Mouse (Mus musculus) liver, embryonic 11.5 days (tissue): ENCODE data around the gene Cope. TPM values are rescaled to one million over a fixed set of nuclear protein-coding genes. Genes with fewer than 3 reads are reported as not detected.

Experiments used
- ATAC-seq: fragments of 200-750 bp; cut with Nextera tagmentation; replicated peaks from 2 replicates; pipeline ENCODE4 v1.8.0; 2017; ENCODE audit warnings: moderate number of reproducible peaks, mild to moderate bottlenecking, moderate TSS enrichment, moderate library complexity; ENCODE audit not compliant: low FRiP score
- DNase-seq: peaks from one replicate; pipeline ENCODE4 v3.0.0-alpha.2; 2017; ENCODE audit warnings: low spot score
- H3K27ac ChIP-seq: fragments of 300-500 bp; sonication (generic); 2 replicates; pipeline ENCODE4 v1.5.1; 2014; ENCODE audit warnings: mild to moderate bottlenecking, low read depth, low read length, control low read depth
- H3K27me3 ChIP-seq: fragments of 300-500 bp; sonication (generic); replicated peaks from 2 replicates; pipeline ENCODE4 v1.6.1; 2014; ENCODE audit warnings: low read length, mixed read lengths; ENCODE audit not compliant: control insufficient read depth, insufficient read depth
- H3K36me3 ChIP-seq: fragments of 300-500 bp; sonication (generic); 2 replicates; pipeline ENCODE4 v1.6.1; 2014; ENCODE audit warnings: mild to moderate bottlenecking, low read length, moderate library complexity, mixed read lengths; ENCODE audit not compliant: control insufficient read depth, insufficient read depth
- H3K4me1 ChIP-seq: fragments of 300-500 bp; sonication (generic); replicated peaks from 2 replicates; pipeline ENCODE4 v1.6.1; 2014; ENCODE audit warnings: low read length, mixed read lengths; ENCODE audit not compliant: control insufficient read depth, insufficient read depth
- H3K4me2 ChIP-seq: fragments of 300-500 bp; sonication (generic); 2 replicates; pipeline ENCODE4 v1.6.1; 2014; ENCODE audit warnings: mild to moderate bottlenecking, control low read depth, moderate library complexity
- H3K4me3 ChIP-seq: fragments of 300-500 bp; sonication (generic); 2 replicates; pipeline ENCODE4 v1.5.1; 2014; ENCODE audit warnings: low read depth, low read length, control low read depth
- H3K9ac ChIP-seq: fragments of 300-500 bp; sonication (generic); 2 replicates; pipeline ENCODE4 v1.6.1; 2014; ENCODE audit warnings: low read depth, low read length, control low read depth
- H3K9me3 ChIP-seq: fragments of 300-500 bp; sonication (generic); 2 replicates; pipeline ENCODE4 v1.6.1; 2016; ENCODE audit warnings: low read length, inconsistent platforms, mixed read lengths; ENCODE audit not compliant: control insufficient read depth
- WGBS: fragments of 180-500 bp; shearing (Covaris S2); extraction: QIAGEN DNeasy Blood & Tissue Kit; methylation state at CpG from one replicate; pipeline ENCODE4 v1.1.7; 2014; 5-methylcytosine and 5-hydroxymethylcytosine counted together
- polyA plus RNA-seq: library from polyadenylated mRNA; unstranded; fragments of >200 nt; fragmentation: Nextera tagmentation; extraction: Ambion mirVana; gene quantifications from 2 replicates; pipeline ENCODE4 v1.2.1, GENCODE M21; 2014

The Cope gene
- polyA plus RNA-seq, 1 experiment from 2014 or later = 281 TPM

- ATAC-seq = peak; percentile 25; the same call in 1 of the 2 replicates
- peaks cover 18% of the 10 kb centered on the region for H3K4me1 ChIP-seq
- no peaks in the 10 kb centered on the region for H3K9me3 ChIP-seq
- H3K4me2 ChIP-seq = peak overlapping the region; percentile 92
- H3K4me3 ChIP-seq = peak overlapping the region; percentile 62
- H3K27me3 ChIP-seq = peaks cover 16% of the 10 kb centered on the region
- no peak overlapping the region for H3K27ac ChIP-seq
- DNase-seq = no peak
- 24% methylated on average over 15 of the region's 15 CpGs for WGBS
- peaks cover 11% of the 10 kb centered on the region for H3K36me3 ChIP-seq
- H3K9ac ChIP-seq = no peak overlapping the region
Measured at GRCm38 (mm10) chr8:70316511-70317504, 14.5 kb downstream of the Cope start.

GRCm38 (mm10) chr8:70317872-70318271 is 15.6 kb downstream of the Cope start:
- Histone ChIP-seq H3K9me3 (no peaks in the 10 kb centered on the region), H3K4me3 (no peak overlapping the region), H3K4me2 (no peak overlapping the region), H3K27ac (no peak overlapping the region), H3K36me3 (peaks cover 5% of the 10 kb centered on the region), H3K27me3 (peaks cover 16% of the 10 kb centered on the region), H3K9ac (no peak overlapping the region), H3K4me1 (peaks cover 18% of the 10 kb centered on the region)
- 74% methylated on average over 5 of the region's 5 CpGs for WGBS
- no peak for DNase-seq
- no peak for ATAC-seq

- Histone ChIP-seq H3K4me2 (no peak overlapping the region), H3K4me3 (no peak overlapping the region), H3K4me1 (peaks cover 8% of the 10 kb centered on the region), H3K36me3 (no peaks in the 10 kb centered on the region; the same call in 1 of the 2 replicates), H3K27me3 (no peaks in the 10 kb centered on the region), H3K9ac (no peak overlapping the region), H3K27ac (no peak overlapping the region), H3K9me3 (no peaks in the 10 kb centered on the region; the same call in 1 of the 2 replicates)
- ATAC-seq (no peak), DNase-seq (no peak)
- 88% methylated on average over 3 of the region's 3 CpGs for WGBS
Measured at GRCm38 (mm10) chr8:70323716-70324115, 21.4 kb downstream of the Cope start.

GRCm38 (mm10) chr8:70327512-70327911 is 25.2 kb downstream of the Cope start:
- H3K4me1 ChIP-seq = peaks cover 34% of the 10 kb centered on the region
- peaks cover 16% of the 10 kb centered on the region for H3K36me3 ChIP-seq
- peak overlapping the region; percentile 86 for H3K27ac ChIP-seq
- no peak overlapping the region for H3K4me2 ChIP-seq
- H3K27me3 ChIP-seq = no peaks in the 10 kb centered on the region; the same call in 1 of the 2 replicates
- no peak overlapping the region for H3K9ac ChIP-seq
- DNase-seq = no peak
- H3K4me3 ChIP-seq = no peak overlapping the region
- 74% methylated on average over 6 of the region's 6 CpGs for WGBS
- peak; percentile 39 for ATAC-seq
- no peaks in the 10 kb centered on the region; the same call in 1 of the 2 replicates for H3K9me3 ChIP-seq

- DNase-seq (no peak), ATAC-seq (peak; percentile 23; the same call in 1 of the 2 replicates)
- Histone ChIP-seq H3K27ac (peak within 1 kb of the TSS; percentile 86), H3K4me2 (peak within 1 kb of the TSS; percentile 53), H3K9ac (peak within 1 kb of the TSS; percentile 34; the same call in 1 of the 2 replicates), H3K4me3 (peak within 1 kb of the TSS; percentile 26), H3K36me3 (peaks cover 33% of the 10 kb centered on the region), H3K27me3 (no peaks in the 10 kb centered on the region; the same call in 1 of the 2 replicates), H3K9me3 (no peaks in the 10 kb centered on the region; the same call in 1 of the 2 replicates), H3K4me1 (peaks cover 34% of the 10 kb centered on the region)
- WGBS = 37% methylated on average over 14 of the region's 14 CpGs
Measured at GRCm38 (mm10) chr8:70329124-70329834, 27.0 kb downstream of the Cope start, which contains the start of gene Gdf1. Gene Gdf1, plus strand, starts transcription at chr8:70329817.

GRCm38 (mm10) chr8:70329835-70330740 is 27.8 kb downstream of the Cope start:
- no peak overlapping the region; the same call in 1 of the 2 replicates for H3K27ac ChIP-seq
- H3K9me3 ChIP-seq = no peaks in the 10 kb centered on the region; the same call in 1 of the 2 replicates
- peak overlapping the region; percentile 26 for H3K4me3 ChIP-seq
- ATAC-seq (0 out of 2 replicates have a peak, but pooled peaks have one; percentile 6), DNase-seq (peak; percentile 70)
- 16% methylated on average over 45 of the region's 45 CpGs for WGBS
- peak overlapping the region; percentile 34; the same call in 1 of the 2 replicates for H3K9ac ChIP-seq
- H3K27me3 ChIP-seq = no peaks in the 10 kb centered on the region; the same call in 1 of the 2 replicates
- peak overlapping the region; percentile 53 for H3K4me2 ChIP-seq
- H3K4me1 ChIP-seq = peaks cover 34% of the 10 kb centered on the region
- H3K36me3 ChIP-seq = peaks cover 41% of the 10 kb centered on the region

GRCm38 (mm10) chr8:70330741-70331364 is 28.5 kb downstream of the Cope start:
- Histone ChIP-seq H3K4me1 (peaks cover 34% of the 10 kb centered on the region), H3K4me3 (peak overlapping the region; percentile 26), H3K4me2 (peak overlapping the region; percentile 53), H3K27ac (no peak overlapping the region; the same call in 1 of the 2 replicates), H3K27me3 (no peaks in the 10 kb centered on the region; the same call in 1 of the 2 replicates), H3K36me3 (peaks cover 49% of the 10 kb centered on the region), H3K9me3 (no peaks in the 10 kb centered on the region; the same call in 1 of the 2 replicates), H3K9ac (no peak overlapping the region)
- peak; percentile 74 for DNase-seq
- ATAC-seq = peak; percentile 61
- WGBS = 45% methylated on average over 53 of the region's 53 CpGs
